Mouse (Mus musculus): ENCODE data around the gene Samd10.

Samd10 gene

GRCm38 (mm10) chr2:181591528-181592085 is 7.4 kb downstream of the Samd10 start, which contains the start of gene Prpf6:
TSS of gene Prpf6 (plus strand) at chr2:181591868.
- DNase-seq: peak; percentile 32

- no peak for DNase-seq
These were observed 8.5 kb downstream of the Samd10 start for GRCm38 (mm10) chr2:181590471-181590870.

- no peak for DNase-seq
These were observed 9.3 kb downstream of the Samd10 start for GRCm38 (mm10) chr2:181589732-181590105.

GRCm38 (mm10) chr2:181589011-181589731 is 9.8 kb downstream of the Samd10 start:
- DNase-seq: no peak

GRCm38 (mm10) chr2:181588229-181588780 is 10.7 kb downstream of the Samd10 start:
- DNase-seq: no peak

- DNase-seq: no peak
These were observed 11.2 kb downstream of the Samd10 start for GRCm38 (mm10) chr2:181587796-181588195.

GRCm38 (mm10) chr2:181586124-181586523 is 12.9 kb downstream of the Samd10 start:
- DNase-seq: no peak

- no peak for DNase-seq
These were observed 13.5 kb downstream of the Samd10 start for GRCm38 (mm10) chr2:181585506-181585905.

- no peak for DNase-seq
These were observed 14.5 kb downstream of the Samd10 start, which contains the start of gene Uckl1 for GRCm38 (mm10) chr2:181584411-181584942. TSS of gene Uckl1 (minus strand) at chr2:181584892.

- no peak for DNase-seq
These were observed 15.4 kb downstream of the Samd10 start for GRCm38 (mm10) chr2:181583460-181584257.

GRCm38 (mm10) chr2:181582939-181583338 is 16.1 kb downstream of the Samd10 start:
- DNase-seq: no peak

GRCm38 (mm10) chr2:181582358-181582757 is 16.7 kb downstream of the Samd10 start:
- DNase-seq: no peak

GRCm38 (mm10) chr2:181581402-181582120 is 17.5 kb downstream of the Samd10 start:
- peak; percentile 90 for DNase-seq

- DNase-seq: peak; percentile 91
These were observed 18.0 kb downstream of the Samd10 start for GRCm38 (mm10) chr2:181581016-181581401.

GRCm38 (mm10) chr2:181580131-181580772 is 18.8 kb downstream of the Samd10 start:
- DNase-seq: no peak

- no peak for DNase-seq
These were observed 19.3 kb downstream of the Samd10 start for GRCm38 (mm10) chr2:181579681-181580080.

- no peak for DNase-seq
These were observed 20.0 kb downstream of the Samd10 start for GRCm38 (mm10) chr2:181578790-181579618.

- no peak for DNase-seq
These were observed 20.9 kb downstream of the Samd10 start for GRCm38 (mm10) chr2:181577981-181578581.

GRCm38 (mm10) chr2:181577126-181577525 is 21.9 kb downstream of the Samd10 start:
- DNase-seq: no peak

- DNase-seq: no peak
These were observed 22.4 kb downstream of the Samd10 start for GRCm38 (mm10) chr2:181576613-181577012.

Data from embryo, embryonic 11 days (tissue).